Mouse (Mus musculus) mature B cell (primary cell): ENCODE measurements around the gene Ntn4.

Experiments used
- in situ Hi-C: fragments of 300-500 bp; cut with MboI; formaldehyde crosslinking; loops from 2 replicates; pipeline ENCODE4 v1.14.3; 2019

Gene Ntn4

DNA sequence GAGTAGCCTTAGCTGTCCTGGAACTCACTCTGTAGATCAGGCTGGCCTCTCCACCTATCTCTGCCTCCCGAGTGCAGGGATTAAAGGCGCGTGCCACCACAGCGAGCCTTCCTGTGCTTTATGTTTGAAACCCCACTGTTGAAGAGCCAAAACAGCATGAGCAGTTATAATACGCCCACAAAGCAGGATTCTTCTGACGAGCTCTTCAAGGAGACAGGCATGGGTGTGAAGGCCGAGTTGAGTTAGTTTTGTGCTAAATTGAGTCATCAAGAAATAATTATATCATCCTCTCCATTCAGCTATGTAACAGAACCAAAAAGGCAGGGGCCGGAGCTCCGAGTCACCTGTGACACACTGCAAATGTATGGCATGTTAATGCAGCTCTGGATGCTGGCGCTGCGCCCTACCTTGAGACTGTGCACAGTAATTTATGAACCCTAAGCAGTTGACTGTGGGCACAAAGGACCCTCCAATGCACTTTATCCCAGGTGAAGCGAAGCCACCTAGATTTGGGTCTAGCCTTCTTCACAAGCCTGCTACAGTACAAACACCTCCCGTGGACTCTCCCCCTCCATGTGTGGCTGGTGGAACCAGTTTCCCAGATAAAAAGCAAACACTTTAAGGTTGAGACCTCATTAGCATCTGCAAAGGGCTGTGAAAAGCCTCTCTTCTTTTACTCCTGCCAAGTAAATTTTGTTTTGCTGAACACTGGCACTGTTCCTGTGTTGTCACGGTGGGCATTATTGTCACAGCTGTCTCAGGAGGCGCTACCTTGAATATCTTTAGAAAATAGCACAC, 142.9 kb downstream of the Ntn4 start:
- in situ Hi-C loops: no loop called here
